Mouse (Mus musculus) lung, postnatal 0 days (tissue): Measurements from ENCODE around the gene Nrd1. TPM values are rescaled to one million over a fixed set of nuclear protein-coding genes. Genes with fewer than 3 reads are reported as not detected.

Experiments
- ATAC-seq: fragments of 200-750 bp; cut with Nextera tagmentation; 2 replicates; pipeline ENCODE4 v1.8.0; 2017; ENCODE audit warnings: moderate library complexity
- DNase-seq: peaks from one replicate; pipeline ENCODE4 v3.0.0-alpha.2; 2016; ENCODE audit warnings: low spot score
- H3K27ac ChIP-seq: fragments of 300-500 bp; sonication (generic); 2 replicates; pipeline ENCODE4 v1.5.1; 2014; ENCODE audit warnings: antibody characterized with exemption, mild to moderate bottlenecking, low read length, mixed read lengths
- H3K27me3 ChIP-seq: fragments of 300-500 bp; sonication (generic); replicated peaks from 2 replicates; pipeline ENCODE4 v1.6.1; 2014; ENCODE audit warnings: low read length, mixed read lengths; ENCODE audit not compliant: insufficient read depth
- H3K36me3 ChIP-seq: fragments of 300-500 bp; sonication (generic); 2 replicates; pipeline ENCODE4 v1.6.1; 2014; ENCODE audit warnings: low read length, mixed read lengths; ENCODE audit not compliant: insufficient read depth
- H3K4me1 ChIP-seq: fragments of 300-500 bp; sonication (generic); 2 replicates; pipeline ENCODE4 v1.6.1; 2014; ENCODE audit warnings: antibody characterized with exemption, low read depth, low read length, mixed read lengths; ENCODE audit not compliant: insufficient read depth
- H3K4me2 ChIP-seq: fragments of 300-500 bp; sonication (generic); replicated peaks from 2 replicates; pipeline ENCODE4 v1.6.1; 2014; ENCODE audit warnings: low read depth, mild to moderate bottlenecking, low read length, moderate library complexity, mixed read lengths
- H3K4me3 ChIP-seq: fragments of 300-500 bp; sonication (generic); 2 replicates; pipeline ENCODE4 v1.5.1; 2014; ENCODE audit warnings: low read depth, low read length
- H3K9ac ChIP-seq: fragments of 300-500 bp; sonication (generic); replicated peaks from 2 replicates; pipeline ENCODE4 v1.6.1; 2014; ENCODE audit warnings: low read depth, mild to moderate bottlenecking
- H3K9me3 ChIP-seq: fragments of 300-500 bp; sonication (generic); 2 replicates; pipeline ENCODE4 v1.6.1; 2016; ENCODE audit warnings: low read length, mixed read lengths
- CTCF ChIP-seq: IDR thresholded peaks from 2 replicates; pipeline ENCODE4 v1.5.1; 2016; ENCODE audit warnings: antibody characterized with exemption, mild to moderate bottlenecking
- EP300 ChIP-seq: IDR thresholded peaks from 2 replicates; pipeline ENCODE4 v1.6.1; 2016; ENCODE audit warnings: antibody characterized with exemption, mild to moderate bottlenecking, control low read depth
- WGBS: fragments of 180-500 bp; shearing (Covaris S2); extraction: QIAGEN DNeasy Blood & Tissue Kit; methylation state at CpG from one replicate; pipeline ENCODE4 v1.1.7; 2014; 5-methylcytosine and 5-hydroxymethylcytosine counted together
- polyA plus RNA-seq: library from polyadenylated mRNA; unstranded; fragments of >200 nt; fragmentation: Nextera tagmentation; extraction: Ambion mirVana; gene quantifications from 2 replicates; pipeline ENCODE4 v1.2.1, GENCODE M21; 2015

Nrd1 gene
- polyA plus RNA-seq, 1 experiment from 2014 or later = 29.3 TPM

GRCm38 (mm10) chr4:109057640-109058039 is 57.2 kb downstream of the Nrd1 start:
- Histone ChIP-seq H3K36me3 (peaks cover 33% of the 10 kb centered on the region), H3K4me1 (no peaks in the 10 kb centered on the region), H3K4me2 (no peak overlapping the region), H3K4me3 (no peak overlapping the region), H3K9me3 (no peaks in the 10 kb centered on the region), H3K27me3 (no peaks in the 10 kb centered on the region), H3K27ac (no peak overlapping the region), H3K9ac (no peak overlapping the region)
- no peak for ATAC-seq
- TF ChIP-seq EP300 (no peak), CTCF (no peak)
- DNase-seq = no peak
- 92% methylated on average over 8 of the region's 8 CpGs for WGBS

- peak; percentile 49 for DNase-seq
- no peaks in the 10 kb centered on the region for H3K4me1 ChIP-seq
- no peak overlapping the region for H3K4me2 ChIP-seq
- 72% methylated on average over 4 of the region's 4 CpGs for WGBS
- TF ChIP-seq EP300 = no peak
- no peak for TF ChIP-seq CTCF
- H3K36me3 ChIP-seq = peaks cover 40% of the 10 kb centered on the region
- no peaks in the 10 kb centered on the region for H3K27me3 ChIP-seq
- peak; percentile 34 for ATAC-seq
- no peaks in the 10 kb centered on the region for H3K9me3 ChIP-seq
- H3K9ac ChIP-seq = no peak overlapping the region
- H3K27ac ChIP-seq = peak overlapping the region; percentile 0; the same call in 1 of the 2 replicates
- H3K4me3 ChIP-seq = no peak overlapping the region
Measured at GRCm38 (mm10) chr4:109059255-109059821, 58.9 kb downstream of the Nrd1 start.

- H3K27ac ChIP-seq = no peak overlapping the region
- H3K36me3 ChIP-seq = peaks cover 57% of the 10 kb centered on the region
- no peak overlapping the region for H3K4me2 ChIP-seq
- DNase-seq (no peak), ATAC-seq (no peak)
- H3K4me3 ChIP-seq = no peak overlapping the region
- no peaks in the 10 kb centered on the region for H3K4me1 ChIP-seq
- TF ChIP-seq CTCF = no peak
- TF ChIP-seq EP300 = no peak
- no peaks in the 10 kb centered on the region for H3K9me3 ChIP-seq
- H3K27me3 ChIP-seq = no peaks in the 10 kb centered on the region
- H3K9ac ChIP-seq = no peak overlapping the region
- 90% methylated on average over 6 of the region's 6 CpGs for WGBS
Measured at GRCm38 (mm10) chr4:109064941-109065340, 64.5 kb downstream of the Nrd1 start.

GRCm38 (mm10) chr4:109065714-109066113 is 65.3 kb downstream of the Nrd1 start:
- Histone ChIP-seq H3K9ac (no peak overlapping the region), H3K27ac (no peak overlapping the region), H3K27me3 (no peaks in the 10 kb centered on the region), H3K4me1 (no peaks in the 10 kb centered on the region), H3K36me3 (peaks cover 54% of the 10 kb centered on the region), H3K4me3 (no peak overlapping the region), H3K4me2 (no peak overlapping the region), H3K9me3 (no peaks in the 10 kb centered on the region)
- TF ChIP-seq EP300 (no peak), CTCF (no peak)
- 94% methylated on average over 5 of the region's 5 CpGs for WGBS
- DNase-seq (no peak), ATAC-seq (no peak)

DNA sequence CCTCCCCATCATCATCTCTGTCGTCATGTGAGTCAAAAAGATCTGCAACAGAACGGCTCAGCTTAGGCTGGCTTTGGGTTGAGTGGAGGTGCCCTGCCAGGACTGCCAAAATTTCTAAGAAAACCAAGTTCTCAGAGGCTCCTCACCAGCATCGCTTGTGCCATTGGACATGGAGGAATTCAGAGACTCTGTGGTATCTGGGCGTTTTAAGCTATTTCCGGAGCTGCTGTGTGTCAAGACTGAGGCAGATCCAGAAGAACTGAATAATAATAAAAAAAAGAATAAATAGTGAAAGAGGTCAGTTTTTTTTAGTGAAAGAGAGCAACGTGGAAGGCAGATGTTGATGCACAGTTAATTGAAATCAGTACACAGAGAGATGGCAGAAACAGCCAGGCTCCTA is 72.4 kb downstream of the Nrd1 start:
- ATAC-seq (no peak), DNase-seq (no peak)
- Histone ChIP-seq H3K9ac (no peak overlapping the region), H3K4me2 (no peak overlapping the region), H3K27me3 (no peaks in the 10 kb centered on the region), H3K9me3 (no peaks in the 10 kb centered on the region), H3K4me3 (no peak overlapping the region), H3K36me3 (peaks cover 15% of the 10 kb centered on the region; the same call in 1 of the 2 replicates), H3K27ac (no peak overlapping the region), H3K4me1 (no peaks in the 10 kb centered on the region)
- WGBS = 75% methylated on average over 6 of the region's 6 CpGs
- TF ChIP-seq CTCF (no peak), EP300 (no peak)

DNA sequence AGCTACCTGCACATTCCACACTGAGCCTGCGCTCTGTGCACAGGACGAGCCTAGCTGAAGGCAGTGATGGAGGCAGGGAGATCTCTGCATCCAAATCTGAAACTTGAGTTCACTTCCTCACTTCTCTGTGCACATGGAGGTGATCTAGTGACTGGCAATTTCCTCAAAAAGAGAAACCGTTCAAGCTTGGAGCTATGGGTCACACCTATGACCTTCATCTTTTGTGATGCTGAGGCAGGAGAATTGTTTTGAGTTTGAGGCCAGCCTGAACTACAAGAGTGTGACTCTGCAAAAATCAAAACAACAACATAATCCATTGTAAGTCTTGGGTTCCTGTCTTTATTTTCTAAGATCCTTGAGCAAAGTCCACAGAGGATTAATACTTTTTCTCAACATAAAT is 72.8 kb downstream of the Nrd1 start:
- WGBS = 84% methylated on average over 3 of the region's 3 CpGs
- DNase-seq (no peak), ATAC-seq (no peak)
- H3K9ac ChIP-seq = no peak overlapping the region
- H3K4me1 ChIP-seq = no peaks in the 10 kb centered on the region
- no peak overlapping the region for H3K4me2 ChIP-seq
- TF ChIP-seq EP300 (no peak), CTCF (no peak)
- no peaks in the 10 kb centered on the region for H3K9me3 ChIP-seq
- H3K36me3 ChIP-seq = peaks cover 15% of the 10 kb centered on the region; the same call in 1 of the 2 replicates
- H3K4me3 ChIP-seq = no peak overlapping the region
- H3K27me3 ChIP-seq = no peaks in the 10 kb centered on the region
- no peak overlapping the region for H3K27ac ChIP-seq
